Mouse (Mus musculus) forebrain, embryonic 12.5 days (tissue): ENCODE results near the gene Smtnl1. TPM values are rescaled to one million over a fixed set of nuclear protein-coding genes. Genes with fewer than 3 reads are reported as not detected.

Experiments used
- ATAC-seq: fragments of 200-750 bp; cut with Nextera tagmentation; 2 replicates; pipeline ENCODE4 v1.8.0; 2017; ENCODE audit warnings: moderate TSS enrichment; ENCODE audit not compliant: low FRiP score
- H3K27ac ChIP-seq: fragments of 300-500 bp; sonication (generic); 2 replicates; pipeline ENCODE4 v1.5.1; 2016; ENCODE audit warnings: mild to moderate bottlenecking
- H3K27me3 ChIP-seq: fragments of 300-500 bp; sonication (generic); 2 replicates; pipeline ENCODE4 v1.6.1; 2016; ENCODE audit warnings: mild to moderate bottlenecking
- H3K36me3 ChIP-seq: fragments of 300-500 bp; sonication (generic); replicated peaks from 2 replicates; pipeline ENCODE4 v1.6.1; 2016; ENCODE audit warnings: mild to moderate bottlenecking
- H3K4me1 ChIP-seq: fragments of 300-500 bp; sonication (generic); 2 replicates; pipeline ENCODE4 v1.6.1; 2016
- H3K4me2 ChIP-seq: fragments of 300-500 bp; sonication (generic); 2 replicates; pipeline ENCODE4 v1.6.1; 2016; ENCODE audit warnings: mild to moderate bottlenecking, moderate library complexity
- H3K4me3 ChIP-seq: fragments of 300-500 bp; sonication (generic); replicated peaks from 2 replicates; pipeline ENCODE4 v1.5.1; 2016; ENCODE audit warnings: mild to moderate bottlenecking
- H3K9ac ChIP-seq: fragments of 300-500 bp; sonication (generic); 2 replicates; pipeline ENCODE4 v1.6.1; 2016; ENCODE audit warnings: mild to moderate bottlenecking
- H3K9me3 ChIP-seq: fragments of 300-500 bp; sonication (generic); 2 replicates; pipeline ENCODE4 v1.6.1; 2016
- WGBS: fragments of 180-500 bp; shearing (Covaris S2); methylation state at CpG from one replicate; pipeline ENCODE4 v1.1.7; 2016; 5-methylcytosine and 5-hydroxymethylcytosine counted together
- polyA plus RNA-seq: library from polyadenylated mRNA; unstranded; fragments of >200 nt; fragmentation: Nextera tagmentation; extraction: Ambion mirVana; gene quantifications from 2 replicates; pipeline ENCODE4 v1.2.1, GENCODE M21; 2016

Smtnl1 gene
- not detected in 2 replicates for polyA plus RNA-seq

- no peaks in the 10 kb centered on the region for H3K36me3 ChIP-seq
- no peak within 1 kb of the TSS for H3K4me3 ChIP-seq
- H3K9ac ChIP-seq, result no peak within 1 kb of the TSS
- H3K27ac ChIP-seq, result no peak within 1 kb of the TSS
- no peak within 1 kb of the TSS for H3K4me2 ChIP-seq
- no peak for ATAC-seq
- H3K4me1 ChIP-seq, result peaks cover 5% of the 10 kb centered on the region
- 69% methylated on average over 13 of the region's 13 CpGs for WGBS
- peaks cover 12% of the 10 kb centered on the region; the same call in 1 of the 2 replicates for H3K27me3 ChIP-seq
- H3K9me3 ChIP-seq, result no peaks in the 10 kb centered on the region
These were observed at the start of gene Smtnl1 for GRCm38 (mm10) chr2:84822552-84822951. Gene Smtnl1, minus strand, starts transcription at chr2:84822652.

- ATAC-seq, result no peak
- H3K9ac ChIP-seq, result no peak overlapping the region
- no peaks in the 10 kb centered on the region for H3K9me3 ChIP-seq
- 68% methylated on average over 4 of the region's 4 CpGs for WGBS
- peaks cover 23% of the 10 kb centered on the region for H3K4me1 ChIP-seq
- H3K36me3 ChIP-seq, result no peaks in the 10 kb centered on the region
- no peak overlapping the region for H3K27ac ChIP-seq
- H3K4me2 ChIP-seq, result no peak overlapping the region
- H3K4me3 ChIP-seq, result no peak overlapping the region
- H3K27me3 ChIP-seq, result peaks cover 100% of the 10 kb centered on the region
These were observed 48.2 kb upstream of the Smtnl1 start for GRCm38 (mm10) chr2:84870623-84871160.

GRCm38 (mm10) chr2:84868977-84869376 lies 46.5 kb upstream of the Smtnl1 start:
- no peak overlapping the region for H3K4me2 ChIP-seq
- H3K4me3 ChIP-seq, result no peak overlapping the region
- 64% methylated on average over 2 of the region's 2 CpGs for WGBS
- no peak for ATAC-seq
- H3K9ac ChIP-seq, result no peak overlapping the region
- H3K36me3 ChIP-seq, result no peaks in the 10 kb centered on the region
- peaks cover 23% of the 10 kb centered on the region for H3K4me1 ChIP-seq
- H3K9me3 ChIP-seq, result no peaks in the 10 kb centered on the region
- H3K27ac ChIP-seq, result no peak overlapping the region
- peaks cover 93% of the 10 kb centered on the region for H3K27me3 ChIP-seq

- 6% methylated on average over 5 of the region's 5 CpGs for WGBS
- Histone ChIP-seq H3K4me3 (no peak overlapping the region), H3K27ac (no peak overlapping the region), H3K36me3 (no peaks in the 10 kb centered on the region), H3K9ac (no peak overlapping the region), H3K27me3 (peaks cover 89% of the 10 kb centered on the region), H3K4me2 (no peak overlapping the region), H3K4me1 (peaks cover 23% of the 10 kb centered on the region), H3K9me3 (no peaks in the 10 kb centered on the region)
- no peak for ATAC-seq
These were observed 46.1 kb upstream of the Smtnl1 start for GRCm38 (mm10) chr2:84868521-84868943.

GRCm38 (mm10) chr2:84865616-84866571 lies 43.4 kb upstream of the Smtnl1 start:
- Histone ChIP-seq H3K27me3 (peaks cover 63% of the 10 kb centered on the region), H3K9ac (peak overlapping the region; percentile 53), H3K27ac (peak overlapping the region; percentile 60), H3K9me3 (no peaks in the 10 kb centered on the region), H3K36me3 (0 out of 2 replicates have a peak, but pooled peaks cover 9% of the 10 kb centered on the region), H3K4me3 (peak overlapping the region; percentile 39), H3K4me2 (peak overlapping the region; percentile 69), H3K4me1 (peaks cover 13% of the 10 kb centered on the region)
- ATAC-seq, result peak; percentile 71
- under 1% methylated on average over 47 of the region's 47 CpGs for WGBS

- WGBS, result 83% methylated on average over 3 of the region's 3 CpGs
- no peak overlapping the region for H3K9ac ChIP-seq
- no peak for ATAC-seq
- peaks cover 13% of the 10 kb centered on the region for H3K4me1 ChIP-seq
- H3K36me3 ChIP-seq, result peaks cover 30% of the 10 kb centered on the region
- no peak overlapping the region for H3K4me3 ChIP-seq
- no peak overlapping the region for H3K4me2 ChIP-seq
- no peaks in the 10 kb centered on the region for H3K9me3 ChIP-seq
- H3K27ac ChIP-seq, result no peak overlapping the region
- peaks cover 26% of the 10 kb centered on the region for H3K27me3 ChIP-seq
These were observed 39.8 kb upstream of the Smtnl1 start for GRCm38 (mm10) chr2:84862231-84862630.

GRCm38 (mm10) chr2:84861430-84861829 lies 39.0 kb upstream of the Smtnl1 start:
- no peak overlapping the region for H3K27ac ChIP-seq
- H3K36me3 ChIP-seq, result peaks cover 33% of the 10 kb centered on the region
- H3K4me1 ChIP-seq, result peaks cover 11% of the 10 kb centered on the region
- H3K9ac ChIP-seq, result no peak overlapping the region
- no peaks in the 10 kb centered on the region for H3K9me3 ChIP-seq
- peaks cover 18% of the 10 kb centered on the region for H3K27me3 ChIP-seq
- no peak overlapping the region for H3K4me3 ChIP-seq
- no peak overlapping the region for H3K4me2 ChIP-seq
- no peak for ATAC-seq
- 84% methylated on average over 3 of the region's 3 CpGs for WGBS

GRCm38 (mm10) chr2:84859991-84860780 lies 37.7 kb upstream of the Smtnl1 start:
- peaks cover 33% of the 10 kb centered on the region for H3K36me3 ChIP-seq
- ATAC-seq, result no peak
- 88% methylated on average over 7 of the region's 7 CpGs for WGBS
- no peaks in the 10 kb centered on the region for H3K9me3 ChIP-seq
- H3K4me3 ChIP-seq, result no peak overlapping the region
- H3K4me2 ChIP-seq, result no peak overlapping the region
- H3K9ac ChIP-seq, result no peak overlapping the region
- H3K27ac ChIP-seq, result no peak overlapping the region
- H3K27me3 ChIP-seq, result peaks cover 5% of the 10 kb centered on the region; the same call in 1 of the 2 replicates
- H3K4me1 ChIP-seq, result no peaks in the 10 kb centered on the region

GRCm38 (mm10) chr2:84858551-84858950 lies 36.1 kb upstream of the Smtnl1 start:
- Histone ChIP-seq H3K9me3 (no peaks in the 10 kb centered on the region), H3K36me3 (peaks cover 36% of the 10 kb centered on the region), H3K9ac (no peak overlapping the region), H3K27me3 (no peaks in the 10 kb centered on the region), H3K4me1 (no peaks in the 10 kb centered on the region), H3K4me2 (no peak overlapping the region), H3K4me3 (no peak overlapping the region), H3K27ac (no peak overlapping the region)
- WGBS, result 100% methylated on average over 1 of the region's 1 CpGs
- ATAC-seq, result no peak

GRCm38 (mm10) chr2:84855732-84856131 lies 33.3 kb upstream of the Smtnl1 start:
- WGBS, result 62% methylated on average over 2 of the region's 2 CpGs
- peaks cover 31% of the 10 kb centered on the region for H3K36me3 ChIP-seq
- no peak overlapping the region for H3K4me3 ChIP-seq
- H3K27ac ChIP-seq, result no peak overlapping the region
- no peak overlapping the region for H3K4me2 ChIP-seq
- peaks cover 6% of the 10 kb centered on the region for H3K4me1 ChIP-seq
- no peak overlapping the region for H3K9ac ChIP-seq
- 0 out of 2 replicates have a peak, but pooled peaks have one; percentile 59 for ATAC-seq
- H3K9me3 ChIP-seq, result no peaks in the 10 kb centered on the region
- no peaks in the 10 kb centered on the region for H3K27me3 ChIP-seq

- no peaks in the 10 kb centered on the region for H3K9me3 ChIP-seq
- H3K27me3 ChIP-seq, result no peaks in the 10 kb centered on the region
- H3K4me3 ChIP-seq, result no peak overlapping the region
- 30% methylated on average over 23 of the region's 23 CpGs for WGBS
- no peak overlapping the region for H3K27ac ChIP-seq
- peak; percentile 34; the same call in 1 of the 2 replicates for ATAC-seq
- peaks cover 21% of the 10 kb centered on the region for H3K36me3 ChIP-seq
- H3K4me1 ChIP-seq, result peaks cover 14% of the 10 kb centered on the region
- H3K9ac ChIP-seq, result no peak overlapping the region
- H3K4me2 ChIP-seq, result peak overlapping the region; percentile 8; the same call in 1 of the 2 replicates
These were observed 28.9 kb upstream of the Smtnl1 start for GRCm38 (mm10) chr2:84851130-84852040.
